Mouse (Mus musculus) olfactory bulb, adult 2 months (tissue): ENCODE data around the gene Wfdc8. TPM values are rescaled to one million over a fixed set of nuclear protein-coding genes. Genes with fewer than 3 reads are reported as not detected.
"Not testable (repeated sequence)": the region's sequence is repeated elsewhere in the genome, so short reads cannot be mapped to it uniquely, and the experiment has no call there.

Experiments
- H3K27ac ChIP-seq: fragments of 200-500 bp; 2 replicates; pipeline ENCODE4 v1.5.1; 2012; ENCODE audit warnings: low read depth, low read length; ENCODE audit not compliant: insufficient read depth
- H3K4me1 ChIP-seq: fragments of 200-500 bp; 2 replicates; pipeline ENCODE4 v1.6.1; 2012; ENCODE audit warnings: low read length; ENCODE audit not compliant: control insufficient read depth, insufficient read depth
- H3K4me3 ChIP-seq: fragments of 200-500 bp; 2 replicates; pipeline ENCODE4 v1.5.1; 2012; ENCODE audit warnings: mild to moderate bottlenecking, low read depth, low read length, moderate library complexity; ENCODE audit not compliant: insufficient read depth
- CTCF ChIP-seq: fragments of 200-500 bp; IDR thresholded peaks from 2 replicates; pipeline ENCODE4 v1.5.1; 2012; ENCODE audit warnings: low read depth, mild to moderate bottlenecking, low read length, moderate library complexity; ENCODE audit not compliant: insufficient read depth
- POLR2A ChIP-seq: fragments of 200-500 bp; IDR thresholded peaks from 2 replicates; pipeline ENCODE4 v1.6.1; 2012; ENCODE audit warnings: mild to moderate bottlenecking, low read depth, low read length, moderate library complexity; ENCODE audit not compliant: insufficient read depth
- WGBS: fragments of 180-500 bp; shearing (Covaris S2); methylation state at CpG from one replicate; pipeline ENCODE4 v1.1.7; 2018; 5-methylcytosine and 5-hydroxymethylcytosine counted together
- polyA plus RNA-seq: library from polyadenylated mRNA; stranded (reverse); fragments of >200 nt; gene quantifications from 2 replicates; pipeline ENCODE4 v1.2.4, GENCODE M21; 2012; ENCODE audit warnings: low replicate concordance; ENCODE audit not compliant: missing spikeins, insufficient read depth, insufficient read length

The Wfdc8 gene
- polyA plus RNA-seq, 1 experiment, result not detected

DNA sequence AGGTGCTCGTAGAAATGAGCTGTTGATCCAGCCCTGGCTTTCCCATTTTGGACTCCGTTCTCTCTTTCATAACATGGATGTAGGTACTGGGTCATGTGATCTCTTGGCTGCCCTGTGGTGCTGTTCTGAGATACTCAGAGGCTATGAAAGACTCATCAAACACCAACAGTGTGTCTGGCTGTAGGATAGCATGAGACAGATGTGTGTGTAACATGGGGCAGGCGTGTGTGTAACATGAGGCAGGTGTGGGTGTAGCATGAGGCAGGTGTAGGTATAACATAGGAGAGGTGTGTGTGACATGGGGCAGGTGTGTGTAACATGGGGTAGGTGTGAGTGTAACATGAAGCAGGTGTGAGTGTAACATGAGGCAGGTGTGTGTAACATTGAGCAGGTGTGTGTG lies 2.0 kb upstream of the Wfdc8 start:
- H3K27ac ChIP-seq, result no peak overlapping the region
- TF ChIP-seq POLR2A, result no peak
- no peak for TF ChIP-seq CTCF
- no peaks in the 10 kb centered on the region for H3K4me1 ChIP-seq
- 95% methylated on average over 3 of the region's 3 CpGs for WGBS
- no peak overlapping the region for H3K4me3 ChIP-seq

DNA sequence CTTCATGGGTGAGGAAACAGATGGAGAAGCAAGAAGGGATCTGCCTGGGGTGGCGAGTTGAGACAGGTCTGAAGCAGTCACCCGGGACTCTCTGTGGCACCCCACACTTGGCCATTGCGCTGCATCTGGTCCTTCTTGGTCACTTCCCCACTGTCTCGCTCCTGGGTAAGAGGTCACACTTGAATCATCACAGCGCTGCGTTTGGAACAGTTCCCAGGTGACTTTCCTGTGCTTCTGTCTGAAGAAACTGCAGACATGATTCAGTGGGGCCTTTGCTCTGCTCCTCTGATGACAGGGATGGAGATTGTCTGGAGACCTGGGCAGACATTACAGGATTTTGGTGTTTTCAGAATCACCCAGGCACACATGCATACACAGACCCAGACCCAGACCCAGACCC lies 4.6 kb downstream of the Wfdc8 start:
- TF ChIP-seq CTCF, result no peak
- TF ChIP-seq POLR2A, result no peak
- WGBS, result 83% methylated on average over 6 of the region's 6 CpGs
- Histone ChIP-seq H3K4me1 (no peaks in the 10 kb centered on the region), H3K27ac (no peak overlapping the region), H3K4me3 (no peak overlapping the region)

DNA sequence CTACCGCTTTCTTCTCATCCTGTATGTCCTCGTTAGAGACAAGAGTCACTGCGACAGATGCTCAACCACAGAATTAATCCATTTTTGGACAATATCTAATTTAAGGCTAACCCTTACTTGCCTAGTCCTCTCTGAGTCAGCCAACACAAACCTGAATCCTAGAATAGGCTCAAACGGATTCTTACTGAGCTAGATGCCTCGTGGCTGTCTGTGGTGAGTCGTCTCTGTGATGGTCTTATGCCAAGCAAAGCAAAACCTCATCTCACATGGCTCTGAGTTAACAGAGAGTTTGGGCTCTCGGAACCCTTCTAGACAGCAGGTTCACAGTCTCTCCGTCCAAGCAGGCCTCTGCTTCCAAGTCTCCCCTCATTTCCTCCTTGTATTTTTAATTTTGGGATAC lies 9.0 kb downstream of the Wfdc8 start:
- H3K27ac ChIP-seq, result no peak overlapping the region
- 83% methylated on average over 8 of the region's 8 CpGs for WGBS
- no peak overlapping the region for H3K4me3 ChIP-seq
- no peak for TF ChIP-seq POLR2A
- TF ChIP-seq CTCF, result no peak
- H3K4me1 ChIP-seq, result no peaks in the 10 kb centered on the region

- Histone ChIP-seq H3K4me3 (no peak overlapping the region), H3K4me1 (no peaks in the 10 kb centered on the region), H3K27ac (no peak overlapping the region)
- no peak for TF ChIP-seq CTCF
- no peak for TF ChIP-seq POLR2A
- 91% methylated on average over 3 of the region's 3 CpGs for WGBS
These were observed 9.9 kb downstream of the Wfdc8 start for GRCm38 (mm10) chr2:164603482-164603881.

- Histone ChIP-seq H3K27ac (no peak overlapping the region), H3K4me3 (no peak overlapping the region), H3K4me1 (no peaks in the 10 kb centered on the region)
- no peak for TF ChIP-seq CTCF
- TF ChIP-seq POLR2A, result no peak
- 71% methylated on average over 3 of the region's 3 CpGs for WGBS
These were observed 13.2 kb downstream of the Wfdc8 start for GRCm38 (mm10) chr2:164600179-164600578.

- H3K4me1 ChIP-seq, result no peaks in the 10 kb centered on the region
- no peak within 1 kb of the TSS for H3K4me3 ChIP-seq
- TF ChIP-seq CTCF (no peak), POLR2A (no peak)
- 79% methylated on average over 4 of the region's 4 CpGs for WGBS
- H3K27ac ChIP-seq, result no peak within 1 kb of the TSS
These were observed 19.9 kb downstream of the Wfdc8 start, which contains the start of gene Eppin for GRCm38 (mm10) chr2:164593494-164593893. Eppin (minus strand) TSS chr2:164593594.

DNA sequence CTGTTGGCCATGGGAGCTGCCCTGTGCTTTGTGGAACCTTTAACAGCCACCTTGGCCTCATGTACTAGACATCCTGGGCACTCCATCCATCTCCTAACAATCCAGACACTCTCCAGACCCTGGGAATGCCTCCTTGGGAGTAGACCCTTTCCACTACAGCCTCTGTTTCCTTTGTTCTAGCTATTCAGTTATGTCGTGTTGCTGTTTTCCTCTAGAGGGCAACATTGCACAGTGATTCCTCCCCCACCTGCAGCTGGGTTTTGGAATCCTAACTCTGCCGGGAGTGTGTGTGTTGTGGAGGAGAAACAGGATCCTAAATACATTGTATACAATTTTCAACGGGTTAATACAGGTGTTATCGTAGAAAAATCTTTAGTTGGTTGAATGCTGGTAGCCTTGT lies 21.4 kb downstream of the Wfdc8 start:
- whole genome bisulfite sequencing, result 4% methylated on average over 4 of the region's 4 CpGs
- no peak for TF ChIP-seq POLR2A
- TF ChIP-seq CTCF, result no peak

GRCm38 (mm10) chr2:164585025-164585725 lies 28.3 kb downstream of the Wfdc8 start, which contains the start of gene Wfdc6a:
Wfdc6a (minus strand) TSS chr2:164585447.
- H3K4me1 ChIP-seq, H3K4me3 ChIP-seq, H3K27ac ChIP-seq: not testable (repeated sequence)
- 42% methylated on average over 13 of the region's 13 CpGs for WGBS

More for the DNA sequence above, 21.4 kb downstream of the Wfdc8 start:
- no peaks in the 10 kb centered on the region for H3K4me1 ChIP-seq
- no peak overlapping the region for H3K4me3 ChIP-seq
- H3K27ac ChIP-seq, result no peak overlapping the region

GRCm38 (mm10) chr2:164573359-164573758 lies 40.1 kb downstream of the Wfdc8 start, which contains the start of gene Spint3:
Spint3 (minus strand) TSS chr2:164573459.
- WGBS, result 91% methylated on average over 6 of the region's 6 CpGs
- H3K4me3 ChIP-seq, H3K27ac ChIP-seq, H3K4me1 ChIP-seq: not testable (repeated sequence)

DNA sequence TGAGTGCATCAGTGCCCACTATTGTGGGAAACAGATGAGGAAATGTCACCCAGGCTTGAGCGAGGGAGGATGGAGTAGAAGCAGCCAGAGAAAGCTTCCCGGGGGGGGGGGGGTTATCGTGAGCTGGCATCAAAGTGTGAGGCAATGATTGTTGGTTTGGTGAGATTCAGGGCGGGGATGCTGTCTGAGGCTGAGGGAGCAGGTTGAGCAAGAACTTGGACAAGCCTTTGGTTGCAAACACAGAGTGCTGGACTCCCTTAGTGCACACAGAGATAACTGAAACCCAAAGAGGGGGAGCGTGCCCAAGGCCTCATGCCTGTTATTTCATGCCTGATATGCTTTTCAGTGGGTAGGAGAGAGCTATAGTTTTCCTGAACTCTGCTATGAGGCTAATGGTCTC lies 46.0 kb downstream of the Wfdc8 start:
- H3K4me3 ChIP-seq, result no peak overlapping the region

More for the DNA sequence above, 46.0 kb downstream of the Wfdc8 start:
- Histone ChIP-seq H3K4me1 (peaks cover 6% of the 10 kb centered on the region), H3K27ac (no peak overlapping the region)
- TF ChIP-seq POLR2A (no peak), CTCF (no peak)
- WGBS, result 74% methylated on average over 5 of the region's 5 CpGs
